Mouse (Mus musculus) hindbrain, postnatal 0 days (tissue): Measurements from ENCODE around the gene Syngr2. TPM values are rescaled to one million over a fixed set of nuclear protein-coding genes. Genes with fewer than 3 reads are reported as not detected.

Experiments
- ATAC-seq: fragments of 200-750 bp; cut with Nextera tagmentation; 2 replicates; pipeline ENCODE4 v1.8.0; 2017; ENCODE audit warnings: mild to moderate bottlenecking, moderate TSS enrichment, moderate library complexity
- DNase-seq: peaks from one replicate; pipeline ENCODE4 v3.0.0-alpha.2; 2015; ENCODE audit warnings: low spot score
- H3K27ac ChIP-seq: fragments of 300-500 bp; sonication (generic); 2 replicates; pipeline ENCODE4 v1.5.1; 2014; ENCODE audit warnings: mild to moderate bottlenecking
- H3K27me3 ChIP-seq: fragments of 300-500 bp; sonication (generic); 2 replicates; pipeline ENCODE4 v1.6.1; 2014; ENCODE audit warnings: low read length, mixed read lengths; ENCODE audit not compliant: insufficient read depth
- H3K36me3 ChIP-seq: fragments of 300-500 bp; sonication (generic); 2 replicates; pipeline ENCODE4 v1.6.1; 2014; ENCODE audit warnings: low read length, mixed read lengths; ENCODE audit not compliant: insufficient read depth
- H3K4me1 ChIP-seq: fragments of 300-500 bp; sonication (generic); 2 replicates; pipeline ENCODE4 v1.6.1; 2014; ENCODE audit warnings: antibody characterized with exemption, low read length, mixed read lengths; ENCODE audit not compliant: insufficient read depth
- H3K4me2 ChIP-seq: fragments of 300-500 bp; sonication (generic); 2 replicates; pipeline ENCODE4 v1.6.1; 2014; ENCODE audit warnings: low read depth, mild to moderate bottlenecking, low read length, moderate library complexity, mixed read lengths
- H3K4me3 ChIP-seq: fragments of 300-500 bp; sonication (generic); 2 replicates; pipeline ENCODE4 v1.5.1; 2014; ENCODE audit warnings: low read length
- H3K9ac ChIP-seq: fragments of 300-500 bp; sonication (generic); replicated peaks from 2 replicates; pipeline ENCODE4 v1.6.1; 2014; ENCODE audit warnings: mild to moderate bottlenecking, low read length, moderate library complexity, mixed read lengths
- H3K9me3 ChIP-seq: fragments of 300-500 bp; sonication (generic); 2 replicates; pipeline ENCODE4 v1.6.1; 2016; ENCODE audit warnings: low read length, mixed read lengths
- CTCF ChIP-seq: IDR thresholded peaks from 2 replicates; pipeline ENCODE4 v1.5.1; 2016; ENCODE audit warnings: antibody characterized with exemption, control low read depth, low read depth
- WGBS: fragments of 180-500 bp; shearing (Covaris S2); extraction: QIAGEN DNeasy Blood & Tissue Kit; methylation state at CpG from one replicate; pipeline ENCODE4 v1.1.7; 2014; 5-methylcytosine and 5-hydroxymethylcytosine counted together
- polyA plus RNA-seq: library from polyadenylated mRNA; unstranded; fragments of >200 nt; fragmentation: Nextera tagmentation; extraction: Ambion mirVana; gene quantifications from 2 replicates; pipeline ENCODE4 v1.2.1, GENCODE M21; 2015
- total RNA-seq: library from RNA; depleted of rRNA; stranded (reverse); fragments of >200 nt; gene quantifications from 2 replicates; pipeline ENCODE4 v1.2.3, GENCODE M21; 2014

Syngr2 gene
- total and polyA plus RNA-seq, 2 experiments from 2014 or later = 18.8 to 31.7 TPM

- 0 out of 2 replicates have a peak, but pooled peaks cover 2% of the 10 kb centered on the region for H3K4me1 ChIP-seq
- no peak for TF ChIP-seq CTCF
- no peak overlapping the region for H3K9ac ChIP-seq
- no peak overlapping the region for H3K4me2 ChIP-seq
- no peak; the same call in 1 of the 2 replicates for ATAC-seq
- H3K9me3 ChIP-seq = no peaks in the 10 kb centered on the region
- H3K27ac ChIP-seq = no peak overlapping the region
- DNase-seq = no peak
- no peak overlapping the region for H3K4me3 ChIP-seq
- WGBS = 88% methylated on average over 12 of the region's 13 CpGs
- no peaks in the 10 kb centered on the region for H3K36me3 ChIP-seq
- H3K27me3 ChIP-seq = no peaks in the 10 kb centered on the region
These were observed 7.0 kb downstream of the Syngr2 start for GRCm38 (mm10) chr11:117816389-117816996.

- 49% methylated on average over 8 of the region's 8 CpGs for WGBS
- Histone ChIP-seq H3K27ac (no peak overlapping the region), H3K9me3 (no peaks in the 10 kb centered on the region), H3K36me3 (no peaks in the 10 kb centered on the region), H3K27me3 (no peaks in the 10 kb centered on the region), H3K4me3 (no peak overlapping the region), H3K4me2 (no peak overlapping the region), H3K4me1 (0 out of 2 replicates have a peak, but pooled peaks cover 3% of the 10 kb centered on the region), H3K9ac (no peak overlapping the region)
- DNase-seq = no peak
- no peak for TF ChIP-seq CTCF
- no peak for ATAC-seq
These were observed 9.6 kb downstream of the Syngr2 start for GRCm38 (mm10) chr11:117819095-117819494.

- Histone ChIP-seq H3K4me3 (no peak overlapping the region), H3K27me3 (no peaks in the 10 kb centered on the region), H3K27ac (no peak overlapping the region), H3K4me2 (no peak overlapping the region), H3K36me3 (no peaks in the 10 kb centered on the region), H3K9me3 (no peaks in the 10 kb centered on the region), H3K4me1 (0 out of 2 replicates have a peak, but pooled peaks cover 5% of the 10 kb centered on the region), H3K9ac (no peak overlapping the region)
- no peak for ATAC-seq
- DNase-seq = no peak
- WGBS = 93% methylated on average over 7 of the region's 7 CpGs
- TF ChIP-seq CTCF = no peak
These were observed 10.7 kb downstream of the Syngr2 start for GRCm38 (mm10) chr11:117820173-117820572.

- H3K4me2 ChIP-seq = no peak overlapping the region
- H3K9me3 ChIP-seq = no peaks in the 10 kb centered on the region
- H3K9ac ChIP-seq = no peak overlapping the region
- no peak for DNase-seq
- TF ChIP-seq CTCF = no peak
- H3K36me3 ChIP-seq = no peaks in the 10 kb centered on the region
- no peak overlapping the region for H3K27ac ChIP-seq
- no peak for ATAC-seq
- H3K27me3 ChIP-seq = no peaks in the 10 kb centered on the region
- peaks cover 9% of the 10 kb centered on the region; the same call in 1 of the 2 replicates for H3K4me1 ChIP-seq
- no peak overlapping the region for H3K4me3 ChIP-seq
- 90% methylated on average over 9 of the region's 9 CpGs for WGBS
These were observed 12.4 kb downstream of the Syngr2 start for GRCm38 (mm10) chr11:117821868-117822267.

- no peak for DNase-seq
- no peaks in the 10 kb centered on the region for H3K27me3 ChIP-seq
- H3K9ac ChIP-seq = no peak overlapping the region
- no peaks in the 10 kb centered on the region for H3K36me3 ChIP-seq
- no peak for ATAC-seq
- no peak overlapping the region for H3K4me3 ChIP-seq
- no peak overlapping the region for H3K27ac ChIP-seq
- WGBS = 56% methylated on average over 7 of the region's 7 CpGs
- no peak overlapping the region for H3K4me2 ChIP-seq
- TF ChIP-seq CTCF = no peak
- H3K4me1 ChIP-seq = peaks cover 9% of the 10 kb centered on the region; the same call in 1 of the 2 replicates
- H3K9me3 ChIP-seq = no peaks in the 10 kb centered on the region
These were observed 13.3 kb downstream of the Syngr2 start for GRCm38 (mm10) chr11:117822728-117823241.

GRCm38 (mm10) chr11:117823411-117823810 is 13.9 kb downstream of the Syngr2 start:
- no peaks in the 10 kb centered on the region for H3K27me3 ChIP-seq
- no peaks in the 10 kb centered on the region for H3K36me3 ChIP-seq
- no peak for ATAC-seq
- H3K4me1 ChIP-seq = peaks cover 9% of the 10 kb centered on the region; the same call in 1 of the 2 replicates
- no peak overlapping the region for H3K4me2 ChIP-seq
- no peak overlapping the region for H3K4me3 ChIP-seq
- H3K9me3 ChIP-seq = no peaks in the 10 kb centered on the region
- TF ChIP-seq CTCF = no peak
- no peak for DNase-seq
- WGBS = 93% methylated on average over 6 of the region's 6 CpGs
- H3K27ac ChIP-seq = no peak overlapping the region
- no peak overlapping the region for H3K9ac ChIP-seq
